Mouse (Mus musculus) left cerebral cortex, adult 2 months (tissue): ENCODE measurements around the gene Fbxo36. TPM values are rescaled to one million over a fixed set of nuclear protein-coding genes. Genes with fewer than 3 reads are reported as not detected.

ENCODE experiments used
- DNase-seq, 2 experiments: peaks; one replicate each; pipeline ENCODE4 v3.0.0; 2021 to 2022; ENCODE audit warnings: low spot score in 2 of 2, mixed read lengths in 1 of 2; ENCODE audit errors: extremely low spot score in 1 of 2
- H3K27ac ChIP-seq: fragments of 200-600 bp; 2 replicates; pipeline ENCODE4 v1.8.1; 2022
- H3K4me3 ChIP-seq: fragments of 200-600 bp; 2 replicates; pipeline ENCODE4 v1.8.1; 2022
- CTCF ChIP-seq: fragments of 200-600 bp; IDR thresholded peaks from 2 replicates; pipeline ENCODE4 v1.8.1; 2022; ENCODE audit warnings: antibody characterized with exemption, mild to moderate bottlenecking, moderate library complexity
- intact Hi-C: fragments of 180-260 bp; cut with DNase I; formaldehyde crosslinking; loops from one replicate; pipeline ENCODE4 v1.15.1; 2025
- long read RNA-seq, 2 experiments: library from polyadenylated mRNA; stranded (forward); transcript quantifications; one replicate each; pipeline ENCODE4 v2.0.0; 2021; ENCODE audit warnings: borderline mapping rate in 2 of 2
- total RNA-seq, 2 experiments: library from RNA; stranded (reverse); gene quantifications; 2 replicates each; pipeline ENCODE4 v1.2.3; 2021

The Fbxo36 gene
- total RNA-seq, result 1 to 10 TPM; 2.3 to 2.4 TPM
- long read RNA-seq, experiment 1, result 0 reads
- long read RNA-seq, experiment 2, partial matches to known transcripts, result 0 of 3 reads
- long read RNA-seq, experiment 2, other reads (novel, unspliced or antisense), result 1 of 3 reads

DNA sequence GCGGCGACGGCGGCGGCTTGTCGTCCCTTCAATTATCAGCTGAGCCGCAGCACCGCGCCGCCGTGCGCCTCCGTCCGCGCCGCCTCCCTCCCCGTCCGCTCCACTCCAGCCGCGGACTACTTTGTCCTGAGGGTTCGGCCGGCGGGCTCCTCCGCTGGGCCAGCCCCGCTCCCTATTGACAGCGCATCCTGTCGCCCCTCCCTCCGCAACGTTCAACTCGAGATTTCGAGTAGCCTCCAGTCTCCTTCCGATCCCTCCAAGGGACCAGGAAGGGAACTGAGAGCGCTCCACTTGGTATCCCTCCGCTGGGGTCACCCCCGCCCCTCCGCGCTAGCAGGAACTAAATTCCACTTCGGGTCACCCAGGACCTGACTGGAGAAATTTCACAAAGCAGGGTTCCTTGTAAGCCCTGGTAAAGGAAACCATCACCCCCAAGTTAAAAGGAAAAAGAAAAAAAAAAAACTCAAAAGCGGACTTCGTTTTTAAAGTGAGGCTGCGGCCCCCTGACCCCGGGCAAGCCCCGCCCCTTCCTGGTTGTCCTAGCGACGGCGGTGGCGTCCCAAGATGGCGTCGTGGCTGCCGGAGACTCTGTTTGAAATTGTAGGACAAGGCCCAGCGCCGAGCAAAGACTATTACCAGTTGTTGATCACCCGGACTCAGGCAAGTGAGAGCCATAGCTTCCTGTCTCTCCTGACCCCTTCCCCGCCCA, at the start of gene Fbxo36:
Fbxo36 (plus strand) TSS at position 533 of the 709 bp plus-strand sequence.
- Histone ChIP-seq H3K27ac (peak within 1 kb of the TSS; percentile 96), H3K4me3 (peak within 1 kb of the TSS; percentile 74)
- intact Hi-C loops, result loop anchor here (1.0 to 5.0 kb wide), 2 partner anchors 96 to 102 kb away; partner anchors contain the start of gene Slc16a14
- no peak for TF ChIP-seq CTCF
- DNase-seq, result peak; percentile 91

- H3K4me3 ChIP-seq, result no peak overlapping the region
- intact Hi-C loops, result no loop called here
- TF ChIP-seq CTCF, result no peak
Measured at GRCm38 (mm10) chr1:84791393-84791792, 48.2 kb upstream of the Fbxo36 start.

DNA sequence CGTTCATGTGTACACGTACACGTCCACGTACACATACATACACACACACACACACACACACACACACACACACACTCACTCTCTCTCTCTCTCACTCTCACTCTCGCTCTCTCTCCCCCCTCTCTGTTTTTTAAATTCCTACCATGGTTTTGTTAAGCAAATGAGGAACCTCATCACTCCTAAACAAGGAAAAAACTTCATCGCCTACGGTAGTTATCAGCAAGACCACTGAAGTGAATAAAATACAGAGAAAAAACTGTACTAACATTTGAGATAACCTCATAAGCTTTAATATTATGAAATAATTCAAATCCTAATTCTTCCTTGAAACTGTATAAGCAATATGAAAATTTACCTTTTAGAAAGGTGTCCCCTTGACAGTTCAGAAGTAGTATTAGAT, 44.3 kb upstream of the Fbxo36 start:
- intact Hi-C loops, result no loop called here
- no peak overlapping the region for H3K4me3 ChIP-seq
- H3K27ac ChIP-seq, result no peak overlapping the region
- no peak for DNase-seq
- TF ChIP-seq CTCF, result no peak

More at GRCm38 (mm10) chr1:84791393-84791792, 48.2 kb upstream of the Fbxo36 start:
- no peak for DNase-seq
- no peak overlapping the region for H3K27ac ChIP-seq

DNA sequence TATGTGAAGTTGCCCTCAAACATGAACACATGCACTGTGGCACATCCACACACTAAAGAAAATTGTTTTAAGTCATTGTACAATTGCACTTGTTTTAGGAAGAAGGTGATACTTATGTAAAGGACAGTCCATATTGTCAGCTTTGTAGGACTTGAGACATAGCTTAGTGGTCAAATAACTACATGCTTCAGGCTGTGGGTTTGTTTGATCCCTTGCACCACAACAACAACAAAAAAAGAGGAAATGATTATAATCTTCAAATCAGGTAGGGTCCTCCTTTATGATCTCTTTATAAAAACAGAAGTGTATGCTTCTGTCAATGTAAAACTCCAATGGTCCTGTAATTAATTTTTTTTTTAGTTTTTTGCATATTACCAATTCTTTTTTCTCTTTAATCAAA, 40.5 kb upstream of the Fbxo36 start:
- no peak overlapping the region for H3K27ac ChIP-seq
- no peak for DNase-seq
- intact Hi-C loops, result no loop called here
- TF ChIP-seq CTCF, result no peak
- no peak overlapping the region for H3K4me3 ChIP-seq

- intact Hi-C loops, result no loop called here
- DNase-seq, result no peak
- Histone ChIP-seq H3K27ac (no peak overlapping the region), H3K4me3 (no peak overlapping the region)
- TF ChIP-seq CTCF, result no peak
Measured at GRCm38 (mm10) chr1:84803788-84804187, 35.9 kb upstream of the Fbxo36 start.

DNA sequence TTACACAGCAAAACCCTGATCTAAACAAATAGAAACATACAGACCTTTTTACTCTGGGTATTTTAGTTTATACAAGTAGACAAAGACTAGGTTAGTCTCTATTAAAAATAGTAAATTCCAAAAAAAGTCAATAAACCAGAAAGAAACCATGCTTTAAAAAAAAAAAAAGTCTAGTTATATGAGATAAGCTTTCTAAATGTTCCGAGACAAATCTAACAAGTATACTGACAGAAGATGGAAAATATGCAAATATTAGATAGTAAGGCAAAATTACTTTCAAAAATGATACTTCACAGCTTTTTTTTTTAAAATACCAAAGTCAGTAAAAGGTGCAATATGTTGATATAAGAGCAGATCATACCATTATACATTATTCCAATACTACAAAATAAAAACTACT, 22.0 kb upstream of the Fbxo36 start:
- intact Hi-C loops, result no loop called here
- no peak for DNase-seq
- Histone ChIP-seq H3K27ac (no peak overlapping the region), H3K4me3 (no peak overlapping the region)
- TF ChIP-seq CTCF, result no peak

- Histone ChIP-seq H3K4me3 (no peak overlapping the region), H3K27ac (no peak overlapping the region)
- TF ChIP-seq CTCF, result no peak
- no peak for DNase-seq
- intact Hi-C loops, result no loop called here
Measured at GRCm38 (mm10) chr1:84825091-84825490, 14.6 kb upstream of the Fbxo36 start.

DNA sequence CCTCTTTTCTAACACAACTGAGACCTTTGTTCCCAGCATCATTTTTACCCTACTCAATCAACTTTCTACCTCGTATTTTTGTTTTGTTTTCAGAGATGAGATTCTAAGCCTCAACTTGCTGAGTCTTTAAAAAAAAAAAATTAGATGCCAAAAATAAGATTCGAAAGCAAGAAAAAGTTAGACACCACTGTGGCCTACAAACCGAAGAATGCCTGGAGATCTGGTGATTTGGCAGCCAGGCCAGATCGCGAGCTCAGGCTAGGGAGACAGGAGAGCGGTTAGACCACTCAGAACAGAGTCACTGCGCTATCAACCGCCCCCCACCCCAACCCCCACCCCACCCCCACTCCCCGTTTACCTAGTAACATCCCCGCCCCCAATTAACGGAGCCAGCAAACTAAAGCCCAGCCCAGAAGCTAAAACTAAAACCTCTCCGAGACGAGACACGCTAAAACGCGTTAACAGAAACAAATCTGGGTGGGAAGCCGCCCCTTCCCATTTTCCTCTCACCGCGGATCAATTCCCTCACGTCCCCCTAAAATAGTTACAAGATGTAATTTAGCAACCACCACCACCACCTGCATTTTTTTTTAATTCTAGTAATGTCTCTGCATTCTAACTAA, 2.0 kb upstream of the Fbxo36 start:
- peak overlapping the region; percentile 74 for H3K4me3 ChIP-seq
- intact Hi-C loops, result loop anchor here (5.0 kb wide), 1 partner anchor 100 kb away; no protein-coding TSS in a partner anchor
- no peak for TF ChIP-seq CTCF
- H3K27ac ChIP-seq, result peak overlapping the region; percentile 96; the same call in 1 of the 2 replicates
- no peak for DNase-seq

GRCm38 (mm10) chr1:84838156-84838555, 1.5 kb upstream of the Fbxo36 start:
- Histone ChIP-seq H3K27ac (peak overlapping the region; percentile 96), H3K4me3 (peak overlapping the region; percentile 74)
- TF ChIP-seq CTCF, result no peak
- intact Hi-C loops, result loop anchor here (5.0 kb wide), 1 partner anchor 101 kb away; no protein-coding TSS in a partner anchor
- no peak for DNase-seq

GRCm38 (mm10) chr1:84838621-84839151, 955 bp upstream of the Fbxo36 start:
- DNase-seq, result peak; percentile 67 to 74
- H3K4me3 ChIP-seq, result peak overlapping the region; percentile 74
- peak overlapping the region; percentile 96 for H3K27ac ChIP-seq
- TF ChIP-seq CTCF, result no peak
- intact Hi-C loops, result loop anchor here (1.0 to 5.0 kb wide), 2 partner anchors 97 to 101 kb away; partner anchors contain the start of gene Slc16a14

- DNase-seq, result no peak
- intact Hi-C loops, result no loop called here
- peak within 1 kb of the TSS; percentile 74 for H3K4me3 ChIP-seq
- no peak; the same call in 1 of the 2 replicates for TF ChIP-seq CTCF
- peak within 1 kb of the TSS; percentile 96 for H3K27ac ChIP-seq
Measured at GRCm38 (mm10) chr1:84840018-84840664, 500 bp downstream of the Fbxo36 start, which contains the start of gene Trip12. TSS of gene Trip12 (minus strand) at chr1:84840516.
